Mouse (Mus musculus) macrophage (primary cell): ENCODE measurements at regions not wholly inside any gene's neighbourhood (a gene's known extent, or its start where the extent isn't known, plus 50 kb on each side); places are given as distances from the start of the nearest gene placed in this dataset.

Source experiments
- H3K27ac ChIP-seq: fragments of 350-480 bp; formaldehyde crosslinking; 2 replicates; pipeline ENCODE4 v1.9.0; 2021
- H3K36me3 ChIP-seq: fragments of 350-480 bp; formaldehyde crosslinking; 2 replicates; pipeline ENCODE4 v1.9.0; 2021; ENCODE audit errors: inconsistent target
- H3K4me3 ChIP-seq: fragments of 350-480 bp; formaldehyde crosslinking; 2 replicates; pipeline ENCODE4 v1.9.0; 2021; ENCODE audit errors: inconsistent target
- H3K79me2 ChIP-seq: fragments of 350-480 bp; formaldehyde crosslinking; 2 replicates; pipeline ENCODE4 v1.9.0; 2021; ENCODE audit errors: inconsistent target
- WGBS: methylation state at CpG from one replicate; pipeline ENCODE4 v1.1.7; 2026; ENCODE audit warnings: inconsistent platforms; ENCODE audit not compliant: missing documents; 5-methylcytosine and 5-hydroxymethylcytosine counted together

DNA sequence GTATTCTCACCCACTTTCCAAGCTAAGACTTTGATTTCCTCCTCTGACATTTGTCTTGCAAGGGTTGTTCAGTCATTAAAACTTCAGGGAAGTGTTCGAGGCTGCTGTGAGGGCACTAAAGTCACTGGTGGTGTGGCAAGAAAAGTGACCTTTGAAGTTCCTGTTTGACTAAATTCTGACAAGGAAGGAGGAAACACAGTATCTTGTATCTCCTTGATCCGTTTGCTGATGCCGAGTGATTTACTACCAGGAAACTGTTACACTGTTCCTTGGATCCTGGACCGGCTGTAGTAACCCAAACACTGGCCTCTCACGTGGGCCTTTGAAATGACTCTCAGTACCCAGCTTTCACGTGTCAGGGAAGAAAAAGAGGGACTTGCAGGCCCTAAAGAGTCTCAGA, 53.5 kb upstream of the Ralgapa2 start:
- no peaks in the 10 kb centered on the region for H3K79me2 ChIP-seq
- no peak overlapping the region for H3K27ac ChIP-seq
- no peak overlapping the region for H3K4me3 ChIP-seq
- WGBS = 42% methylated on average over 6 of the region's 6 CpGs
- no peaks in the 10 kb centered on the region for H3K36me3 ChIP-seq

DNA sequence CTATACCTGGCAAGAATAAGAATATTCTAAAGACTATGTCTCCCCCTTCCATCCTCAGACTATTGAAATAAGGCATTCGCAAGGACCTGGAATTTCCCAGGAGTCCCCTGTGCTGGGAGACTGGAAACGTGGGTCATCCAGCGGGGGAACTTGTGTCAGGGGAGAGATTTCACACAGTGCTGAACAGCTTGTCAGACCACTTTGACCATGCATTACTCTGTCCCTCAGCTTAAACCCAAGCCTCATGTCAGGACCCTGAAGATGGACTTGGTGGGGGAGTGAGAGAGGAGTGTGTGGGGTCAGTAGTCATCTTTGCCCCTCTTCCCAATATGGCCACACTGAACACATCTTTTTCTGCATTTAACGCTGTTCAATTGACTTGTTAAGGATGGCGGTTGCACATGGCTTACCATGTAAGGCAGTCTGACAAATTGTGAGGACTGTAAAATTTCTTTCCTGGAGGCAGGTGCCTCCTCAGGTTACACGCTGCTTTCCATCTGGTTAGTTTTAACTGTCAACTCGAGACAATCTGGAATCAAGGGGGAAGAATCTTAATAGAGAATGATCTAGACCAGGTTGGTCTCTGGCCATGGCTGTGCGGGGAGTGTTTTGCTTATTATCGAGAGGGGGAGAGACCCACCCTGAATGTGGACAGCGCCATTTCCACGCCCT, 56.2 kb upstream of the Ralgapa2 start:
- no peaks in the 10 kb centered on the region for H3K36me3 ChIP-seq
- no peaks in the 10 kb centered on the region for H3K79me2 ChIP-seq
- H3K4me3 ChIP-seq = no peak overlapping the region
- 89% methylated on average over 11 of the region's 11 CpGs for WGBS
- no peak overlapping the region for H3K27ac ChIP-seq

DNA sequence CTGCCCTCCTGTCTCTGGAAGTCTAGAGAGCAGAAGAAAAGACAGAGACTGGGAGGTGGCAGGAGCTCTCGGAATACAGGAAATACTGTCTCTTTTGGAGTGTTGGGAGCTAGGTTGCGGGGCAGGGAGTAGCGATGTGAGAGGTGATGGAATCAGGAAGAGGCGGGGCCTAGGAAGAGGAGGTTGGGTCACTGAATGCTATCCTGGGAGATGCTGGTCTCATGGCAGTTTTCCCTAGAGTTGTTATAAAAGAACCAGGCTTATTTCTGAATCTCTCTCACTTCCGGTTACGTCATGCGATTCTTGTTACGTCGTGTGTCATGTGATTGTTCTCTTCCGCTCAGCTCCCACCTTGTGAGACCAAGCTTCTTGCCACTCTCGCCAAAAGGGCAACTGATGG, 58.9 kb upstream of the Ralgapa2 start:
- H3K36me3 ChIP-seq = no peaks in the 10 kb centered on the region
- H3K27ac ChIP-seq = no peak overlapping the region
- 91% methylated on average over 11 of the region's 11 CpGs for WGBS
- no peak overlapping the region for H3K4me3 ChIP-seq
- H3K79me2 ChIP-seq = no peaks in the 10 kb centered on the region

DNA sequence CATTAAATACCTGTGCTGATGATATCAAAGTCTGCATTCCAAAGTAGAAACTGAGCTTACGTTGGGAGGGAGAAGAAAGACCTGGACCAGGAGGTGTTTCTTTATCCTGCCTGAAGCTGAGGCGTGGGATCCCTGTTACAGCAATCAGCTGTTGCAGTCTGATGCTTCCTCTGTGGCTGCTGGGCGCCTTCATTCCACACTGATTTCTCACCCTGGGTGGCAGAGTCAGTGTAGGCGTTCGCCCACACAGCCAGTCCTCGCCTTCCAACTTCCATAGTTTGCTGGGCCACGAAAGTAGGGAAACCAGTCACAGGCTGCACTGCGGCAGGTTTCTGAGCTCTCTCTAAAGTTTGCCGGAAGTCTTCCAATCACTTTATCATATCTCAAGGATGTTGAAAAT, 59.7 kb upstream of the Ralgapa2 start:
- Histone ChIP-seq H3K36me3 (no peaks in the 10 kb centered on the region), H3K27ac (no peak overlapping the region), H3K4me3 (no peak overlapping the region), H3K79me2 (no peaks in the 10 kb centered on the region)
- 91% methylated on average over 9 of the region's 9 CpGs for WGBS

DNA sequence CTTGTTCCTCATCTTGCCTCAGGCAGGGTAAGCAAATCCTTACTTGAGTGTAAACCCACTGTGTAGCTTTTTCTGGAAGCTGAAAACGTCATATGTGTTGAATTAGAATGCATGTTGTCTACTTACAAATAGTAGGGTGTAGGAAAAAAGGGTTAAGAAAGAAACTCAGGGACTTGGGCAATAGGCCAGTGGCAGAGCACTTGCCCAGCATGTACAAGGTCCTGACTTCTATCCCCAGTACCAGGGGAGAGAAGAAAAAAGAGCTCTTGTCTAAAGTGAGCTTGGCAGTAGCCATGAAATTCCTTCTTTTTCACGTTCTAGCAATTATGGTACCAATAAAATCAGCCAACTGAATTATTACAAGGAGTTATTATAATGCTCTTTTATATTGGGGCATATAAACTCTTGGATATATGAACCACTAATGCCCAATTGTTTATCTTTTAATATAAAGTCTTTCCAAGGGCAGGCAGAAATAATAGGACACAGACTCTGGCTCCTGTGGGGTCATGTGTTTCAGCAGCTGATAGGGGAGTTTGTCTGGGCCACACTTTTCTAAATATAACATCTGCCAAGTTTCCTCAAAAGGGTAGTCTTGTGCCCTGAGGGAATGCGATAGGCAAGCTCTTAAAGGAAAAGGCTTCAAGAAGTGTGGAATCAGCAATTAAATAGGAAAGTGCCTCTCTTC, 63.6 kb upstream of the Ralgapa2 start:
- peak overlapping the region; percentile 24 for H3K27ac ChIP-seq

DNA sequence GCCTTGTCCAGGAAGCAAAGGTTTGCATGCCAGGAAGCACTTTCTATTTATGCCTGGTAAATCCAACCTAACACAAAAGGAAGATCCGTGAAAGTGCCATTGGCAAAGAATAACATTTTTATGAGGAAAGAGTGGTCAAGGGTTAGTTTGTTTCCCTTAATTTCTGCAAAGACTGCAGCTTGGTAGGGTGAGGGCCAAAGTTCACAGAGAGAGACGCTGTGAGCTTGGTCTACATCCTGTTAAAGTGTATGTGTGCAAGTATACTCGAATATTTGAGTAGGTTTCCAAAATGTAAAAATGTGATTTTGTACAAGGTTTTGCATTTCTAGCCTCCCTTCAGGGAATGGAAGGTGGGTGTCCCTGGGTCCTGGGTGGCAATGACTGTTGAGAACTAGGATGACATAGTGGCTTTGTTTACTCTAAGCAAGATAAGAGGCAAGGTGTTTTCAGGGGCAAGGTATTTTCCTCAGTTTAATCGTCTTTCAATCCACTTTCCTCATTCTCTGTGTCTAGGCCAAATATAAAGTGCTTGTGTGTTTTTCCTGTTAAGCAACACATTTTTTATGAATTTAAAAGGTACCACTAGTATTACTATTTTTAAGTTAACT, 64.3 kb upstream of the Ralgapa2 start:
- Histone ChIP-seq H3K36me3 (no peaks in the 10 kb centered on the region), H3K4me3 (no peak overlapping the region), H3K79me2 (no peaks in the 10 kb centered on the region), H3K27ac (peak overlapping the region; percentile 24)
- WGBS = 56% methylated on average over 4 of the region's 4 CpGs

More for the DNA sequence above, 63.6 kb upstream of the Ralgapa2 start:
- H3K79me2 ChIP-seq = no peaks in the 10 kb centered on the region
- no peak overlapping the region for H3K4me3 ChIP-seq
- no peaks in the 10 kb centered on the region for H3K36me3 ChIP-seq
- 81% methylated on average over 3 of the region's 3 CpGs for WGBS

DNA sequence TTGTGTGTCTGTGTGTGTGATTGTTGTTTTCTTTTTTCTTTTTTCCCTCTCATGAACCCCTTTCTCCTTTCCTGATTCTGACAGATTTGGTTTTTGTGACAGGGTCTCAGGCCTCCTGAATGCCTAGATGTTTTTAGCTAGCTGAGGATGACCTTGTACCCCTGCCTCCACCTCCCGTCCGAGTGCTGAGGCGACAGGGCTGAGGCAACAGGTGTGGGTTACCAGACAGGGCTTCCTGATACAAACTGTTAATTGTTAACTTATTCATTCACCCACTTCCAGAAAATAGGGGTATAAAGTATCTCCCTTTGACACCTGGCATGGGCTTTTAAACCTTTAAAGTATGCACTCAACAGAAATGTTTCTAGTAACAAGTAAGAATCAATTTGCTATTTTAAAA, 65.0 kb upstream of the Ralgapa2 start:
- H3K4me3 ChIP-seq = no peak overlapping the region
- H3K27ac ChIP-seq = no peak overlapping the region
- no peaks in the 10 kb centered on the region for H3K36me3 ChIP-seq
- no peaks in the 10 kb centered on the region for H3K79me2 ChIP-seq
- WGBS = 94% methylated on average over 3 of the region's 3 CpGs

DNA sequence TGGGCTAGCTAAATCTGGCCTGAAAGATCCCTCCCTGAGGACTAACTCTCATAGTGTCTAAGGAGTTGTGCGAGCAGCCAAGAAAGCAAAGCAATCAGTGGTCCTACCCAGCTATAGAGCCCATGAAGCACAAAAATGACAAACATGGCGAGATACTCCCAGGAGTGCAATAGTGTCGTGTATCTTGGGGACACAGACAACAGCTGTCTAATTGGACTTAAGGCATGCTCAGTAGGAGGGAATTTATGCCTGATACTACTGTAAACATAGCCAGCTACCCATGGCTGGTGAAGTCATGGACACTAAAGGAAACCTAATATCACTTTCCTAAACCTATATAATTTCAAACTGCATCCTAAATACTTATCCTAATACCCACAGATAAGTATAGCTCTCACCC, 69.1 kb upstream of the Ralgapa2 start:
- WGBS = 100% methylated on average over 3 of the region's 3 CpGs
- no peaks in the 10 kb centered on the region for H3K79me2 ChIP-seq
- H3K36me3 ChIP-seq = no peaks in the 10 kb centered on the region
- no peak overlapping the region for H3K4me3 ChIP-seq
- H3K27ac ChIP-seq = no peak overlapping the region

DNA sequence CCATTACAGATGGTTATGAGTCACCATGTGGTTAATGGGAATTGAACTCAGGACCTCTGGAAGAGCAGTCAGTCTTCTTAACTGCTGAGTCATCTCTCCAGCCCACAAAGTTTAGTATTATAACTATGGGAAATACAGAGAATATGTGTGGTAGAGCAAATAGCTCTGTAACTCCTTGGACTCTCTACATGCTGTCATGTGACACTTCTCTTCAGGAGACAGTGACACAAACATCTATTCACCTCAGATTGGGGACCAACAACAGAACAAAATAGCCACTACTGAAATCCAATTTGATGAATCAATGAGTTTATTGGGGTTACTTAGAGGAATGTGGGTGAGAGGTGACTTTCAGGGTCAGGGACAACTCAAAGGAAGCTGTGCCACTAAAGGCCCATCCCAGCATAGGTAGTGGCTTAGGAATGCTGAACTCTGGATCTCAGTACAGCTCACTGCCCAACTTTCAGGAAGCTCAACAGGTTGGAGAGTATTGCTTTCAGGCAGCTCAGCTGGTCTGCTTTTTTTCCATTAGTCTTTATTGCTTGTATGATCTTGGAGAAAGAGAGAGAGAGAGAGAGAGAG, 71.8 kb upstream of the Ralgapa2 start:
- H3K4me3 ChIP-seq = no peak overlapping the region

DNA sequence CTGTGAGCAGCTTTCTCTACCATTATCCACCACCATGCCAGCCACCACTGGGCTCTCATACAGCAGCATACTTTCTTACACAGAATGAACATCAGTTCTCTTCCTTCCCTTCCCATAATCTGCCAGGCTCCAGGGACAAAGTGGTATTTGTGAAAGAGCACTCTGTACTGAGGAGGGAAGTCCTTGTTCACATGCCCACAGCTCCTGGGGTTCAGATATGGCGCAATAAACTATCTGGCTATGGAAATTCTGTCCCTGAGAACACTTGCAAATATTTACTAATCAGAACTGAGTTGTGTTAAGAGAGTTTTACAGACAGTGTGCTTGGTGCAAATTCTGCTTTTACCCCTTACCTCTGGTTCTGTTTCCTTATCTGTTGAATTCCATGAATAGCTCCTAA, 74.2 kb upstream of the Ralgapa2 start:
- no peak overlapping the region for H3K27ac ChIP-seq
- 80% methylated on average over 1 of the region's 1 CpGs for WGBS
- no peaks in the 10 kb centered on the region for H3K36me3 ChIP-seq
- H3K4me3 ChIP-seq = no peak overlapping the region
- H3K79me2 ChIP-seq = no peaks in the 10 kb centered on the region

More for the DNA sequence above, 71.8 kb upstream of the Ralgapa2 start:
- Histone ChIP-seq H3K36me3 (no peaks in the 10 kb centered on the region), H3K27ac (no peak overlapping the region), H3K79me2 (no peaks in the 10 kb centered on the region)

DNA sequence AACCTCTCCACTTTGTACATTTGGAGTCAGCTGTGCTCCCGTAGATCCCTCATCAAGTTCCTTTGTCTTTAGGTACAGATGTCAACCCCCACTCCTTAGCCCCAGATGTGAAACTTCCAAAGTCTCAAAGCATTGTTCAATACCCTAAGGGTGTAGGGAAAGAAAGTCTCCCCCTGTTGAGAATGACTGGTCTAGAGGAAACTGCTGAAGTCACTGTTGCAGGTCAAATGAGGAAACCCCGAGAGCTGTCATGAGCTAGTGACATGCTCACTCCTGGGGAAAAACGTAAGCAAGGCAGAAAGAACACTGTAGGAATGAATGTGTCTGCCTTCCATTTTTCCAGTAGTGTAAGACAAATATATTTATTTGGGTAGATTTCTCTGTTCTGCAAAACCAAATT, 74.8 kb upstream of the Ralgapa2 start:
- Histone ChIP-seq H3K36me3 (no peaks in the 10 kb centered on the region), H3K79me2 (no peaks in the 10 kb centered on the region), H3K4me3 (no peak overlapping the region), H3K27ac (no peak overlapping the region)
- 44% methylated on average over 3 of the region's 3 CpGs for WGBS

DNA sequence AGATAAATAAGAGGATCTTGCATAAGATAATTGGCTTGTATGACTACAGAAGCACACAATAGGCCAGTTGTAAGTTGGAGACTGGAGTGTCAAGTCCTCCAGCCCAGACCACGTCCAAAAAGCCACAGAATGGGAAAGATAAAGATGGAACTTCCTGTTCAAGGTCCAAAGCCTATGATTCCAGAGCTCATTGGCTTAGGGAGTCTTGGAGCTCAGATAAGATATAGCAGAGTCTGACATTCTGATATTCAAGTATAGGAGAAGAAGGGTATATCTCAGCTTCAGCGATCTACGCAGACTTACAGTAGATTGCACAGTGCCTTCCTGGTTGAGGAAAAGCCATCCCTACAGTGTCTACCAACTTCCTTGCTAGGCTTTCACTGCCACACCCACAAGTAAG, 77.7 kb upstream of the Ralgapa2 start:
- 93% methylated on average over 3 of the region's 3 CpGs for WGBS

DNA sequence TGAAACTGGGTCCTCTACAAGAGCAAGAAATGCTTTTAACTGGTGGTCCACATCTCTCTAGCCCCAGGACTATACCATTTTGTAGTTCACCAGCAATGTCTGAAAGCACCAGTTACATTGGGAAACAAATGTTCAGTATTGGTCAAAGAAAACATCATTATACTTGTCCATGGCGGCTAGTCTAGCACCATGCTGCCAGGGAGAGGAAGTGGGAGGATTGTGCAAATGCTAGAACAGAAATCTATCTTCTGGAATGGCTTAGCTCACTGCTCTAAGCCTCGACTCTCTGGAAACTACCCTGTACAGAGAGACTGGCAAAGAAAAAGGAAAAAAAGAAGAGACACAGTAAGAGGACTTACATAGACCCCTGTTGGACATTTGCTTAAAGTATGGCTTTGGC, 81.1 kb upstream of the Ralgapa2 start:
- Histone ChIP-seq H3K4me3 (no peak overlapping the region), H3K79me2 (no peaks in the 10 kb centered on the region), H3K36me3 (no peaks in the 10 kb centered on the region), H3K27ac (no peak overlapping the region)
- WGBS = 49% methylated on average over 2 of the region's 2 CpGs

More for the DNA sequence above, 77.7 kb upstream of the Ralgapa2 start:
- Histone ChIP-seq H3K4me3 (no peak overlapping the region), H3K79me2 (no peaks in the 10 kb centered on the region), H3K27ac (no peak overlapping the region), H3K36me3 (no peaks in the 10 kb centered on the region)

DNA sequence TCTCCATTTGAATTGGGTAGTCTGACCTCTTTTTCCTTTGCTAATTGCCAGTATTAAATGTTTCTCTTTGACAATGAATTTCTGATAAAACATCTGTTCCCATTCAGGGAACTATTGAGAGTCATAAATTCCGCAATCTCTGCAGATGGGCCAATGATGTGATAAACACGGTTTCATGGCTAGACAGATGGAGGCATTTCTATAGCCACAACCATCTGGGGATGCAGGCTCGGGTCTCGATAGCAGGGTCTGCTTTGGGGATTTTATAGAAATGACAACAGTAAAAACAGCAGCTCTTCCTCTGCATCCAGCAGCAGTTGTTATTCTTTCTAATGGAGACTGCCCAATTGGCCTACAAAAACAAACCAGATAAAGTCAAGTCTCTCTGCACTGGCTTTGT, 82.1 kb upstream of the Ralgapa2 start:
- Histone ChIP-seq H3K27ac (no peak overlapping the region), H3K4me3 (no peak overlapping the region), H3K79me2 (no peaks in the 10 kb centered on the region), H3K36me3 (no peaks in the 10 kb centered on the region)
- WGBS = 93% methylated on average over 4 of the region's 4 CpGs

DNA sequence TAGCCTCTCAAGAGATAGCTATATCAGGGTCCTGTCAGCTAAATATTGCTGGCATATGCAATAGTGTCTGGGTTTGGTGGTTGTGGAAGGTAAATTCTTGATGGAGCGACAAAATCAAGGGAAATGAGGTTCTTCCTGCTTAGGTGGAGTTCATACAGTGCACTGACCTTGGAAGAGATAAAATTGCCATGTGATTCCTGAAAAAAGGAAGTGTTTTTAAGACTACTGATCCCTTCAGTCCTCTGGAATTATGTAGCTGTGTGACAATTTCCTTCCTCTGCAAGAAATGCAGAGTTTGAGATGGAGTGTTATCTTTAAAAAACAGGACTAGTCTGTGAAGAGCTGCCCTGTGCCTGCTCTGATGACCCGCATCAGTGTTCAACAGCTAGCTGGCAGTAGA, 83.5 kb upstream of the Ralgapa2 start:
- no peaks in the 10 kb centered on the region for H3K79me2 ChIP-seq
- H3K36me3 ChIP-seq = no peaks in the 10 kb centered on the region
- 89% methylated on average over 2 of the region's 2 CpGs for WGBS
- H3K27ac ChIP-seq = no peak overlapping the region
- no peak overlapping the region for H3K4me3 ChIP-seq
